Mouse (Mus musculus) liver, embryonic 14 days (tissue): Measurements from ENCODE around the gene Xpnpep1. TPM values are rescaled to one million over a fixed set of nuclear protein-coding genes. Genes with fewer than 3 reads are reported as not detected.

ENCODE experiments used
- polyA plus RNA-seq: library from polyadenylated mRNA; depleted of rRNA; stranded (reverse); fragments of >200 nt; gene quantifications from 2 replicates; pipeline ENCODE4 v1.2.3, GENCODE M21; 2012; rRNA removed

Gene Xpnpep1
- 46.1 and 54.6 TPM in 2 replicates for polyA plus RNA-seq

GRCm38 (mm10) chr19:53040164-53041132 is at the start of gene Xpnpep1:
Gene Xpnpep1, minus strand, starts transcription at chr19:53040214.

Other genes with a start within 250 kb of the Xpnpep1 start
- 12.8 and 14.4 TPM in 2 replicates for gene Add3, start 100.2 kb upstream of the Xpnpep1 start, polyA plus RNA-seq